Mouse (Mus musculus): Measurements from ENCODE around the gene Dapk1.

GRCm38 (mm10) chr13:60621411-60621965 lies 19.7 kb downstream of the Dapk1 start:
- no peak for TF ChIP-seq CTCF (IDR thresholded peaks at IDR 0.05; ENCODE audit: control insufficient read depth, insufficient read depth, low read length)
- TF ChIP-seq POLR2A (IDR thresholded peaks at IDR 0.05; ENCODE audit: borderline replicate concordance, control insufficient read depth, low read depth, low read length) = no peak
